Mouse (Mus musculus): Measurements from ENCODE around the gene Sorl1. TPM values are rescaled to one million over a fixed set of nuclear protein-coding genes. Genes with fewer than 3 reads are reported as not detected.
A peak's percentile ranks its signal among the peaks of the same experiment; 100 is the strongest.

Sorl1 gene
- polyA plus RNA-seq, 1 experiment from 2014 or later: 2.3 TPM

DNA sequence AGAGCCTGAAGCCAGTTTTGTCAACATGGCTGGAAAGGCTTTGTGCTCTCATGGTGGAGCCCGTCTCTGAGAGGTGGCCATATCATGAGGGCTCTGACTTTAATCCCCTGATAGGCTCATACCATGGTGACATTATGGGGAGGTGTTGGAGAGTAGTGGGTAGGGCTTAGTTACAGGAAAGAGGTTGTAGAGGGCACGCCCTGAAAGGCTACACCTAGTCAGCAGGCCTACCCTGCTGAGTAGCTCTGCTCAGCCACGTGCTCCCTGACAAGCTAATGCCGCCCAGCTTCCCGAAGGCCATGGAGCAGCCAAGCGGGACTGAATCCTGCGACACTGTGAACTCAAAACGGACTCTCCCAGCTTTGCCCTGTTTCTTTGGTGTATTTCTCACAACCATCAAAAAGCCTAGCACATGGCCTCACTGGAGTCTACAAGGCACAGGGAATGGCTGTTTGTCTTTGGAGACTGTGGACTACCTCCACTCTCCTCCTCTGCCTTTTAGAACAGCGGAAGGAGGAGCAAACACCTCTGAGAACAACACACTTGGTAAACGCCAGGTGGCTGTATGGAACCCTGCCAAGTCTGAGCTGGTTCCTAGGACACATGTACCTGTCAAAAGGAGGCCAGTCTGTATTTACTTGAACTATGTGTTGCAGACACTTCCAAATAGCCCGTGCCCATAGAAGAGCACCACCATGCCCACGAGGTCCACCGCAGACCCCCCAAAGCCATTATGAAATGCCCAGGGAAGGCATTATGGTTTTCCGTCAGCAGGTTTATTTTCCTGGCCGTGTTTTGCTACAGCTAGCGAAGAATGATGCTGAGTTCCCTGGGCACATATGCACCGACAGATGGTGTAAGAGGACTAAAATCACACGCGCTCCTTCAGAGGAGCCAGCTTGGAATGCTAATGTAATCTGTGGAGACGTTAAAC lies 69.5 kb downstream of the Sorl1 start:
- peak; percentile 40 for DNase-seq (ENCODE audit: low spot score)
- Histone ChIP-seq H3K36me3 (no peaks in the 10 kb centered on the region), H3K4me1 (peaks cover 31% of the 10 kb centered on the region), H3K4me3 (no peak overlapping the region), H3K27me3 (ENCODE audit: low read depth, poor library complexity, severe bottlenecking) (peaks cover 83% of the 10 kb centered on the region), H3K9me3 (replicated peaks) (peaks cover 8% of the 10 kb centered on the region; the same call in 1 of the 2 replicates), H3K27ac (replicated peaks) (no peak overlapping the region)
- WGBS: 70% methylated on average over 20 of the region's 20 CpGs

DNA sequence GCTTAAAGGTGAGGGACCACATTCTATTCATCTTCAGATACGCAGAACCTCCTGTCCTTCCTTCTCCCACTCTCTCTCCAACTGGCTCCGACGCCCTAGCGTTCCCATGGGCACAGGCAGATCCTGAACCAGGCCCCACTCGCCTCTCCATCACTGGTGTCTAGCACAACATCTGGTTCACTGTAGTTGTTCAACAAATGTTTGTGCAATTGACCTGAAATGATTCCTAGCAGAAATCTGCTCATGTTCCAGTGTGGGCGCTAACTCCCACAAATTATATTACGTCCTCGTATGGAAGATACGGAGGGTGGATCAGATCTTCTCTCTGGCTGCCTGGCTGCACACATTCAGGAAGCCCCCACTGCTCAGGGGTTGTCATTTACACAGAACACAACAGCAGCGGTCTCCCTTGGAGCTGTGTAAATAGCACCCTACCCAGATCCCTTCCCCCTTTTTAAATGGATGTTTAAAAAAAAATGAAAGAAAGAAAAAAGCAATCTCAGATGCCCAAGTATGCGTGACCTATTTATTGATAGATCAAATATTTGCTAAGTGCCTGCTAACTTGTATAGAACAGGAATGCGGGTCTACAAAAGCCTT lies 70.4 kb downstream of the Sorl1 start:
- H3K9me3 ChIP-seq (replicated peaks): peaks cover 8% of the 10 kb centered on the region; the same call in 1 of the 2 replicates
- no peak for DNase-seq (ENCODE audit: low spot score)
- peaks cover 32% of the 10 kb centered on the region for H3K4me1 ChIP-seq
- peaks cover 89% of the 10 kb centered on the region for H3K27me3 ChIP-seq (ENCODE audit: low read depth, poor library complexity, severe bottlenecking)
- no peak overlapping the region for H3K27ac ChIP-seq (replicated peaks)
- WGBS: 55% methylated on average over 12 of the region's 12 CpGs
- no peak overlapping the region for H3K4me3 ChIP-seq
- H3K36me3 ChIP-seq: no peaks in the 10 kb centered on the region

DNA sequence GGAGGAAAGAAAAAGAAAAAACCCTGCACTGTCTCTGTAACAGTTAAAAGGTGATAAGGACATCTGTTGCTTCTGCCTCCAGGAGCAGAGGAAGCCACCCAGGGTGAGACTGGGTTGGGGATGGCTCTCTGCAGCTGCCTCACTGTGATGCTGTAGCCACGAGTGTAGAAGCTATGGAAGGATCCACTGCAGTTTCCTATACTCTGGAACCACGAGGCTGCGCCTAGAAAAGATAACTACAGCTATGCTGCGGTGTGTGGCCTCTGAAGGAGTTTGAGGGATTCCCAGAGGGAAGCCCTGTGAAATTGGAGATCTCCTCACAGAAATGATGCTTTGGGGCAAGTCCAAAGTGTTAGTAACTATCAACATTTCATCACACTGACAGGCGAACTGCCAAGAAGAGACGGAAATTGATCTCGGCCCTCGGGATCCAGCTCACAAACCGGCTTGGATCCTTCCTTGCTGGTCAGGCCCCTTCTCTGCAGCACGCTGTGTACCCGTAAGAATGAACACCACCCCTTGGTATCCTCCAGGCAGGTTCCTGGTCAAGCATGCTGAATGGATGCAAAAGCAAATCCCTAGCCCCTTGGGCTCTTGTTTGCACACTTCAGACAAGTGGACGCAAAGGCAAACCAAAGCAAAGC lies 71.3 kb downstream of the Sorl1 start:
- 71% methylated on average over 12 of the region's 12 CpGs for WGBS
- no peak for DNase-seq (ENCODE audit: low spot score)
- H3K27me3 ChIP-seq (ENCODE audit: low read depth, poor library complexity, severe bottlenecking): peaks cover 82% of the 10 kb centered on the region
- peaks cover 8% of the 10 kb centered on the region; the same call in 1 of the 2 replicates for H3K9me3 ChIP-seq (replicated peaks)
- H3K4me1 ChIP-seq: peaks cover 40% of the 10 kb centered on the region
- no peaks in the 10 kb centered on the region for H3K36me3 ChIP-seq
- H3K4me3 ChIP-seq: no peak overlapping the region
- H3K27ac ChIP-seq (replicated peaks): no peak overlapping the region

DNA sequence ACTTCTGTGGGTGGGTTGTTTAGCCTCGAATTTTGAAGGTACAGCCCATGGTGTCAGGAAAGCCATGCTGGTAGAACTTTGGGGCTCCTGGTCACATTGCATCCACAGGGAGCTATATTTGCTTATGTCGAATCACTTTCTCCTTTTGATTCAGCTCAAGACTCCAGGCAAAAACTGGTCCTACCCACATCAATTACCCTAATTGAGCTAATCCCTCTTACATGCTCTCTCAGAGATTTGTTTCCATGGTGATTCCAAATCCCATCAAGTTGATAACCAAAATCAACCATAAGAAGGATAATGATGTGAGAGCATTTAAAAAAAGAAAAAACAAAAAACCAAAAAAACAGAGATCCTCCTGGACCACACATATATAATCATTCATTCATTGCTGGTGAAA lies 75.6 kb downstream of the Sorl1 start:
- Histone ChIP-seq H3K27me3 (ENCODE audit: low read depth, poor library complexity, severe bottlenecking) (peaks cover 86% of the 10 kb centered on the region), H3K4me1 (peaks cover 24% of the 10 kb centered on the region), H3K4me3 (no peak overlapping the region), H3K9me3 (replicated peaks) (peaks cover 8% of the 10 kb centered on the region; the same call in 1 of the 2 replicates), H3K27ac (replicated peaks) (no peak overlapping the region), H3K36me3 (no peaks in the 10 kb centered on the region)
- WGBS: 37% methylated on average over 2 of the region's 2 CpGs
- no peak for DNase-seq (ENCODE audit: low spot score)

- Histone ChIP-seq H3K27me3 (ENCODE audit: low read depth, poor library complexity, severe bottlenecking) (peaks cover 86% of the 10 kb centered on the region), H3K4me1 (peaks cover 17% of the 10 kb centered on the region), H3K27ac (replicated peaks) (no peak overlapping the region), H3K36me3 (no peaks in the 10 kb centered on the region), H3K4me3 (no peak overlapping the region), H3K9me3 (replicated peaks) (peaks cover 8% of the 10 kb centered on the region; the same call in 1 of the 2 replicates)
- no peak for DNase-seq (ENCODE audit: low spot score)
- 76% methylated on average over 5 of the region's 5 CpGs for WGBS
Observed at GRCm38 (mm10) chr9:42047786-42048185, 76.3 kb downstream of the Sorl1 start.

DNA sequence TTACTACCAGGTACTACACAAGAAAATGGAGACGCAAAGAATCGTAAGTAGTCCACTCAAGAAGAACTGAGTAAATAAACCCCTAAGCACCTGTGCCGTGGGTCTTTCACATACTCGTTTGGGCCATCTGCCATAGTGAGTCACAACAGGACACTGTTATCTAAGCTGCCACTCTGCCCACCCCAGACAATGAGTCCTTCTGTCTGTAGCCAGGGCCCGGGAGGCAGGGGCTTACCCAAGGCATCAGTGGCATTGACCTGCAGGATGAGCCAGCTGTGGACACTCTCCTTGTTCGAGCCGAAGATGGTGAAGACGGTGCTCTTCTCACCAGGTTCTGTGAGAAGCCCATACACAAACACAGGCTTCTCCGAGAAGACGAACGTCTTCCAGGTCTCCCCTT lies 77.8 kb downstream of the Sorl1 start:
- Histone ChIP-seq H3K9me3 (replicated peaks) (peaks cover 8% of the 10 kb centered on the region; the same call in 1 of the 2 replicates), H3K27me3 (ENCODE audit: low read depth, poor library complexity, severe bottlenecking) (peaks cover 87% of the 10 kb centered on the region), H3K36me3 (no peaks in the 10 kb centered on the region), H3K4me1 (peaks cover 13% of the 10 kb centered on the region; the same call in 1 of the 2 replicates), H3K4me3 (no peak overlapping the region), H3K27ac (replicated peaks) (no peak overlapping the region)
- DNase-seq (ENCODE audit: low spot score): no peak
- 92% methylated on average over 11 of the region's 11 CpGs for WGBS

DNA sequence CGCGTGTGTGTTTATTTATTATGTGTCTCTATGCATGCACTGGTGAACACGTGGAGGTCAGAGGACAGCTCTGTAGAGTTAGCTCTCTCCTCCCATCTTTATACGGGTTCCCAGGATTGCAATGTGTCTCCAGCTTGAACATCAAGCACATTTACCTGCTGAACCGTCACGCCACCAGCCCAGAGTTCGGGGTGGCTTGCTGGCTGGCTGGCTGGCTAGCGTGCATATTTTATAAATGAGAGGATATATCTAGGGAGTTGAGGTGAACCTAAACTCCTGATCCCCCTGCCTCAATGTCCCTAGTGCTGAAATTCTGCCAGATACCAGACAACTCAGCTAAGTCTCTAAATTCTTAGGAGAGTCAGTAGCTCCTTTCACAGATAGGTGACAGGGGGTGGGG lies 79.4 kb downstream of the Sorl1 start:
- H3K9me3 ChIP-seq (replicated peaks): no peaks in the 10 kb centered on the region
- WGBS: 90% methylated on average over 8 of the region's 8 CpGs
- no peaks in the 10 kb centered on the region for H3K36me3 ChIP-seq
- peaks cover 78% of the 10 kb centered on the region for H3K27me3 ChIP-seq (ENCODE audit: low read depth, poor library complexity, severe bottlenecking)
- peaks cover 13% of the 10 kb centered on the region; the same call in 1 of the 2 replicates for H3K4me1 ChIP-seq
- no peak for DNase-seq (ENCODE audit: low spot score)
- H3K27ac ChIP-seq (replicated peaks): no peak overlapping the region
- no peak overlapping the region for H3K4me3 ChIP-seq

- Histone ChIP-seq H3K27ac (replicated peaks) (no peak overlapping the region), H3K9me3 (replicated peaks) (no peaks in the 10 kb centered on the region), H3K4me3 (no peak overlapping the region), H3K4me1 (peaks cover 13% of the 10 kb centered on the region; the same call in 1 of the 2 replicates), H3K27me3 (ENCODE audit: low read depth, poor library complexity, severe bottlenecking) (peaks cover 79% of the 10 kb centered on the region), H3K36me3 (no peaks in the 10 kb centered on the region)
- DNase-seq (ENCODE audit: low spot score): no peak
- WGBS: 93% methylated on average over 8 of the region's 8 CpGs
Observed at GRCm38 (mm10) chr9:42043934-42044333, 80.2 kb downstream of the Sorl1 start.

- Histone ChIP-seq H3K36me3 (no peaks in the 10 kb centered on the region), H3K4me1 (no peaks in the 10 kb centered on the region), H3K27me3 (ENCODE audit: low read depth, poor library complexity, severe bottlenecking) (peaks cover 86% of the 10 kb centered on the region), H3K9me3 (replicated peaks) (no peaks in the 10 kb centered on the region), H3K4me3 (no peak overlapping the region), H3K27ac (replicated peaks) (no peak overlapping the region)
- 76% methylated on average over 18 of the region's 18 CpGs for WGBS
- DNase-seq (ENCODE audit: low spot score): no peak
Observed at GRCm38 (mm10) chr9:42039000-42039992, 84.8 kb downstream of the Sorl1 start.

DNA sequence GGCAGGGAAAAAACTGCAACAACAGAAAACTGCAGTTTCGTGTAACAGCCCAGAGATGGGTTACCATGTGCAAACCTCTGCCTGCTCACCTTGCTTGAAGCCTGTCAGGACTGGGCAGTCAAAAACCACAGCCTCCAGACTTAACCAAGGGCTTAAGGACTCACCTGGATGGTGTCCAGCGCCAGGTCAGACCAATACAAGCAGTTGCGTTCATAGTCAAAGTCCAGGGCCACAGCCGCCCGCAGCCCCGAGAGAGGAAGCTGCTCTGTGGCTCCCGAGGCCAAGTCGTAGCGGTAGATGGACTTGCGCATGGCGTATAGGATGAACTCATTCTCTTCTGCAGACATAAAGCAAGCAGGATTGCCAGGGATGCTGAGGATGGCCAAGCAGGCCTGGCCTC lies 87.2 kb downstream of the Sorl1 start:
- WGBS: 95% methylated on average over 11 of the region's 11 CpGs
- peaks cover 82% of the 10 kb centered on the region for H3K27me3 ChIP-seq (ENCODE audit: low read depth, poor library complexity, severe bottlenecking)
- H3K9me3 ChIP-seq (replicated peaks): no peaks in the 10 kb centered on the region
- H3K4me3 ChIP-seq: no peak overlapping the region
- DNase-seq (ENCODE audit: low spot score): no peak
- H3K4me1 ChIP-seq: peaks cover 11% of the 10 kb centered on the region
- no peaks in the 10 kb centered on the region for H3K36me3 ChIP-seq
- no peak overlapping the region for H3K27ac ChIP-seq (replicated peaks)

DNA sequence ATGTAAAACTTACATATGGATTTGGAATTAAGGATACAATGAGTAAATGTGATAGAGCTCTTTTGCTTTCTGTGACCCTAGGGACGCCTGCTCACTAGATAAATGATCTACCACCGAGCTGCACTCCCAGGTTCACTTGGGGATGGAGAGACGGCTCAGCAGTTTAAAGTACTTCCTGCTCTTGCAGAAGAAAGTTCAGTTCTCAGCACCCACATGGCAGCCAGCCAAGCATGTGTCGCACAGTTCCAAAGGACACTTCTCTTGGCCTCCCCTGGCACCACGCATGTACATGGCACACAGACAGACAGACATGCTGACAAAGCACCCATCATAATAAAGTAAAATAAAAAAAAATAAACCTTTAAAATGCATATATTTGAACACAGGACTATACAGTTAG lies 88.1 kb downstream of the Sorl1 start:
- peaks cover 82% of the 10 kb centered on the region for H3K27me3 ChIP-seq (ENCODE audit: low read depth, poor library complexity, severe bottlenecking)
- H3K36me3 ChIP-seq: no peaks in the 10 kb centered on the region
- peaks cover 11% of the 10 kb centered on the region for H3K4me1 ChIP-seq
- no peak overlapping the region for H3K4me3 ChIP-seq
- DNase-seq (ENCODE audit: low spot score): no peak
- no peaks in the 10 kb centered on the region for H3K9me3 ChIP-seq (replicated peaks)
- WGBS: 90% methylated on average over 5 of the region's 5 CpGs
- H3K27ac ChIP-seq (replicated peaks): no peak overlapping the region
